Mouse (Mus musculus): Measurements from ENCODE around the gene Lrp11.

- no peak for TF ChIP-seq CTCF (IDR thresholded peaks at IDR 0.05; ENCODE audit: low read depth, low read length)
- no peak for TF ChIP-seq POLR2A (IDR thresholded peaks at IDR 0.05; ENCODE audit: borderline replicate concordance, low read depth, low read length)
These were observed 8.6 kb downstream of the Lrp11 start for GRCm38 (mm10) chr10:7598177-7598576.
